8 mouse cellular contexts compared by ENCODE assay signal in the genomic region with DNA sequence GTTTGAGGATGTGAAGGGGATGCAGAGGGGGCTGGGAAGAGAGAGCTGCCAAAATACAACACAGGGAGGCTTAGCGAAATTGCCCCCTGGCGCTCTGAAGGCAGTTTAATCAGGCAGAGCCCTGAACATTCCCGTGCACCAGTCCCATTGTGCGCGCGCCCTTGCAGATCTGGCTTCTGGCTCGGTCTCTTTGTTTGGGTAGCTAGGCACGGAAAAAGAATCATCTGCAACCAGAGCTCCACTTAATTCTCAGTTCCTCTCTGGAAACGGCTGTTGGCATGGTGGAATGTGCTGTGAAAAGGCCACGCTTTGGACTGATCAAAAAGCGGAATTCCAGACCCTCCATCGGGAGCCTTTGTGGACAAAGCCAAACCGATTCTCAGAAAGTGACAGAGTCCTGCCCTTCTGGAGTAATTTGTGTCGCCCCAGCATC. TPM values are rescaled to one million over a fixed set of nuclear protein-coding genes. Genes with fewer than 3 reads are reported as not detected.
DNase-seq lines count a peak whose midpoint lies in the region; ATAC-seq and TF ChIP-seq lines count a peak whose summit lies in the region.

No protein-coding gene starts in this region.

- no peaks in the 10 kb centered on the region for H3K9me3 ChIP-seq in heart, embryonic 11.5 days (replicated peaks; ENCODE audit: control insufficient read depth, low read length)
- H3K9me3 ChIP-seq in midbrain, embryonic 12.5 days: no peaks in the 10 kb centered on the region

- TF ChIP-seq POLR2A in bone marrow macrophage, adult 2 months (IDR thresholded peaks at IDR 0.05; ENCODE audit: borderline replicate concordance, low read depth, low read length): no peak

- peak overlapping the region; percentile 73 for H3K4me2 ChIP-seq in heart, embryonic 11.5 days
- peak overlapping the region; percentile 53 for H3K4me2 ChIP-seq in midbrain, embryonic 12.5 days (replicated peaks)

- peak overlapping the region; percentile 45 for H3K4me3 ChIP-seq in heart, embryonic 11.5 days (ENCODE audit: low read depth, low read length)
- peak overlapping the region; percentile 26 for H3K4me3 ChIP-seq in bone marrow macrophage, adult 2 months (ENCODE audit: insufficient read depth, low read length)
- peak overlapping the region; percentile 37 for H3K4me3 ChIP-seq in midbrain, embryonic 12.5 days

- no peak for TF ChIP-seq CTCF in bone marrow macrophage, adult 2 months (IDR thresholded peaks at IDR 0.05; ENCODE audit: low read depth, low read length)

- H3K4me1 ChIP-seq in heart, embryonic 11.5 days (ENCODE audit: control insufficient read depth, insufficient read depth, low read length): 0 out of 2 replicates have a peak, but pooled peaks cover 3% of the 10 kb centered on the region
- no peaks in the 10 kb centered on the region for H3K4me1 ChIP-seq in bone marrow macrophage, adult 2 months (ENCODE audit: control insufficient read depth, insufficient read depth, low read length)
- peaks cover 20% of the 10 kb centered on the region for H3K4me1 ChIP-seq in midbrain, embryonic 12.5 days

- WGBS in heart, embryonic 11.5 days (ENCODE audit: insufficient replicate concordance): 1% methylated on average over 14 of the region's 14 CpGs
- under 1% methylated on average over 14 of the region's 14 CpGs for WGBS in midbrain, embryonic 12.5 days

- no peak for ATAC-seq in heart, embryonic 11.5 days (replicated peaks; ENCODE audit: insufficient number of reproducible peaks, low FRiP score, low TSS enrichment)
- ATAC-seq in midbrain, embryonic 12.5 days (ENCODE audit: low FRiP score, low read depth): peak; percentile 89

- no peak overlapping the region for H3K27ac ChIP-seq in heart, embryonic 11.5 days (ENCODE audit: low read depth, low read length)
- H3K27ac ChIP-seq in bone marrow macrophage, adult 2 months (ENCODE audit: insufficient read depth, low read depth, low read length): no peak overlapping the region
- H3K27ac ChIP-seq in midbrain, embryonic 12.5 days (replicated peaks): peak overlapping the region; percentile 87

- no peaks in the 10 kb centered on the region for H3K27me3 ChIP-seq in heart, embryonic 11.5 days (ENCODE audit: control insufficient read depth, insufficient read depth, low read length)
- no peaks in the 10 kb centered on the region for H3K27me3 ChIP-seq in midbrain, embryonic 12.5 days

- H3K9ac ChIP-seq in heart, embryonic 11.5 days (ENCODE audit: low read depth, low read length): peak overlapping the region; percentile 69
- peak overlapping the region; percentile 49 for H3K9ac ChIP-seq in midbrain, embryonic 12.5 days (replicated peaks)

- H3K36me3 ChIP-seq in heart, embryonic 11.5 days (ENCODE audit: control insufficient read depth, insufficient read depth, low read length): no peaks in the 10 kb centered on the region
- H3K36me3 ChIP-seq in midbrain, embryonic 12.5 days: no peaks in the 10 kb centered on the region

- no peak for DNase-seq in heart, adult 18-20 months
- DNase-seq in frontal cortex, postnatal 10 days (ENCODE audit: low spot score in 2 of 2): peak; percentile 27 to 36
- DNase-seq in layer of hippocampus, adult 9-11 months: peak; percentile 17
- peak; percentile 15 for DNase-seq in yolk sac, embryonic 10.5 days (ENCODE audit: low spot score)
- DNase-seq in adrenal gland, adult 8-10 months: no peak

RNA-seq across cellular contexts. Expression of gene Rad23b, which starts 55.6 kb away (rescaled TPM):
- 49.6 and 71.3 TPM in 2 replicates for polyA plus RNA-seq in heart, embryonic 11.5 days (2014; fragmentation: Nextera tagmentation; extraction: Ambion mirVana)
- total RNA-seq in heart, adult 18-20 months (2021): 100 to 1,000 TPM; 113 to 115 TPM
- 68.9 and 83.9 TPM in 2 replicates for polyA plus RNA-seq in bone marrow macrophage, adult 2 months (2012; ENCODE audit: insufficient read depth, insufficient read length, missing spikeins)
- 109 and 113 TPM in 2 replicates for polyA plus RNA-seq in midbrain, embryonic 12.5 days (2016; fragmentation: Nextera tagmentation; extraction: Ambion mirVana)
- 100 to 1,000 TPM; 124 to 153 (median 132) TPM for total RNA-seq in adrenal gland, adult 8-10 months (2022)

Comparison
In these comparisons a context has a peak if more than half of its experiments do, and no peak if none do; other contexts are left out.
1. DNase-seq: peak in frontal cortex, postnatal 10 days (2 of 2), layer of hippocampus, adult 9-11 months (single experiment) and yolk sac, embryonic 10.5 days (single experiment); none in heart, adult 18-20 months (0 of 2) and adrenal gland, adult 8-10 months (single experiment).
2. Peak in every context shown above with its lines, with median percentiles within 50 percentile points of each other: H3K4me3 ChIP-seq.